Mouse (Mus musculus) adrenal gland, postnatal 4 days (tissue): ENCODE results near the gene Ccni. TPM values are rescaled to one million over a fixed set of nuclear protein-coding genes. Genes with fewer than 3 reads are reported as not detected.

Experiments used
- DNase-seq, 2 experiments: peaks; one replicate each; pipeline ENCODE4 v3.0.0; 2021 to 2022; ENCODE audit warnings: low spot score in 2 of 2, mixed read lengths in 2 of 2
- long read RNA-seq, 2 experiments: library from polyadenylated mRNA; stranded (forward); transcript quantifications; one replicate each; pipeline ENCODE4 v2.0.0; 2021
- total RNA-seq, 2 experiments: library from RNA; stranded (reverse); gene quantifications; 2 replicates each; pipeline ENCODE4 v1.2.3; 2021

The Ccni gene
- total RNA-seq, result 100 to 1,000 TPM; 203 to 219 TPM
- long read RNA-seq, experiment 1, transcript Ccni-201 (7 exons, 2,804 nt), result major isoform, 14 of 21 reads
- long read RNA-seq, experiment 1, partial matches to known transcripts, result 3 of 21 reads
- long read RNA-seq, experiment 1, other reads (novel, unspliced or antisense), result 4 of 21 reads
- long read RNA-seq, experiment 2, transcript Ccni-201 (7 exons, 2,804 nt), result major isoform, 117 of 153 reads
- long read RNA-seq, experiment 2, partial matches to known transcripts, result 4 of 153 reads
- long read RNA-seq, experiment 2, other reads (novel, unspliced or antisense), result 32 of 153 reads

GRCm38 (mm10) chr5:93206109-93207005 lies at the start of gene Ccni, which contains the start of gene 2010109A12Rik:
Gene Ccni, minus strand, starts transcription at chr5:93206495.
Gene 2010109A12Rik, plus strand, starts transcription at chr5:93206518.
- peak; percentile 85 to 86 for DNase-seq

- no peak for DNase-seq
These were observed 49.5 kb upstream of the Ccni start for GRCm38 (mm10) chr5:93255759-93256265.

GRCm38 (mm10) chr5:93251001-93251760 lies 44.9 kb upstream of the Ccni start:
- peak; percentile 5 to 18 for DNase-seq

GRCm38 (mm10) chr5:93249940-93250578 lies 43.8 kb upstream of the Ccni start:
- no peak for DNase-seq

GRCm38 (mm10) chr5:93245280-93245679 lies 39.0 kb upstream of the Ccni start:
- DNase-seq, result no peak

GRCm38 (mm10) chr5:93239590-93240544 lies 33.6 kb upstream of the Ccni start:
- DNase-seq, result no peak

GRCm38 (mm10) chr5:93236541-93236940 lies 30.2 kb upstream of the Ccni start:
- DNase-seq, result no peak

- DNase-seq, result no peak
These were observed 29.6 kb upstream of the Ccni start for GRCm38 (mm10) chr5:93235888-93236287.

GRCm38 (mm10) chr5:93234605-93235004 lies 28.3 kb upstream of the Ccni start:
- DNase-seq, result no peak

GRCm38 (mm10) chr5:93234130-93234529 lies 27.8 kb upstream of the Ccni start:
- no peak for DNase-seq

GRCm38 (mm10) chr5:93232838-93233237 lies 26.5 kb upstream of the Ccni start:
- DNase-seq, result no peak

- no peak for DNase-seq
These were observed 25.4 kb upstream of the Ccni start for GRCm38 (mm10) chr5:93231721-93232120.

GRCm38 (mm10) chr5:93229527-93229926 lies 23.2 kb upstream of the Ccni start:
- DNase-seq, result no peak

GRCm38 (mm10) chr5:93227157-93227556 lies 20.9 kb upstream of the Ccni start:
- no peak for DNase-seq

GRCm38 (mm10) chr5:93224549-93224948 lies 18.3 kb upstream of the Ccni start:
- DNase-seq, result no peak

GRCm38 (mm10) chr5:93221661-93222060 lies 15.4 kb upstream of the Ccni start:
- no peak for DNase-seq

- DNase-seq, result no peak
These were observed 12.1 kb upstream of the Ccni start for GRCm38 (mm10) chr5:93218375-93218774.

GRCm38 (mm10) chr5:93207555-93207954 lies 1.3 kb upstream of the Ccni start:
- no peak for DNase-seq

- DNase-seq, result no peak
These were observed 682 bp upstream of the Ccni start for GRCm38 (mm10) chr5:93207006-93207348.
